Mouse (Mus musculus) heart, postnatal 4 days (tissue): ENCODE measurements around the gene Zc3hc1. TPM values are rescaled to one million over a fixed set of nuclear protein-coding genes. Genes with fewer than 3 reads are reported as not detected.

Experiments used
- total RNA-seq, 2 experiments: library from RNA; stranded (reverse); gene quantifications; 2 replicates each; pipeline ENCODE4 v1.2.3; 2021

The Zc3hc1 gene
- total RNA-seq, 2 experiments from 2014 or later: 22.9 to 24.5 TPM

Other genes starting within 250 kb of the Zc3hc1 start
- 10 to 100 TPM; 77.0 to 77.5 TPM for gene Ube2h, start 86.5 kb downstream of the Zc3hc1 start, total RNA-seq
- 10 to 100 TPM; 74.4 to 75.9 TPM for gene Klhdc10, start 10.8 kb upstream of the Zc3hc1 start, total RNA-seq
- gene Tmem209, start 118.8 kb upstream of the Zc3hc1 start, total RNA-seq: 10 to 100 TPM; 18.0 to 20.2 TPM
- gene Ssmem1, start 118.8 kb upstream of the Zc3hc1 start, total RNA-seq: under 1 TPM in 1 of 2 experiments, not detected in 1; 0.52 TPM
- 1 to 10 TPM; 1.2 to 1.4 TPM for gene Cpa2, start 150.6 kb upstream of the Zc3hc1 start, total RNA-seq
- gene Cpa4, start 177.3 kb upstream of the Zc3hc1 start, total RNA-seq: under 1 TPM; 0.16 to 0.19 TPM
- gene Cpa5, start 220.0 kb upstream of the Zc3hc1 start, total RNA-seq: under 1 TPM; 0.20 to 0.38 TPM
- gene Cpa1, start 248.2 kb upstream of the Zc3hc1 start, total RNA-seq: 1 to 10 TPM; 3.4 to 3.7 TPM